Mouse (Mus musculus): ENCODE results near the gene Gm16513. TPM values are rescaled to one million over a fixed set of nuclear protein-coding genes. Genes with fewer than 3 reads are reported as not detected.
"Not testable (repeated sequence)": the region's sequence is repeated elsewhere in the genome, so short reads cannot be mapped to it uniquely, and the experiment has no call there.

Gene Gm16513
- not detected for total RNA-seq (2021)
- long read RNA-seq, experiment 1 = 0 reads
- long read RNA-seq, experiment 2 = 0 reads

GRCm38 (mm10) chr5:95182324-95182723, at the start of gene Gm16513:
Gene Gm16513, plus strand, starts transcription at chr5:95182624.
- H3K4me3 ChIP-seq; intact Hi-C loops (cut with DNase I); DNase-seq; H3K27ac ChIP-seq: not testable (repeated sequence)

Other genes starting within 250 kb of the Gm16513 start
- not detected for gene Gm6367, start 194.0 kb upstream of the Gm16513 start, total RNA-seq (2021)
- not detected for gene Gm7942, start 75.7 kb upstream of the Gm16513 start, total RNA-seq (2021)
- gene Gm10424, start 90.1 kb downstream of the Gm16513 start, total RNA-seq (2021) = not detected
- gene Gm3259, start 123.3 kb downstream of the Gm16513 start, total RNA-seq (2021) = not detected